Mouse (Mus musculus): ENCODE results near the gene Bhlha15.

DNA sequence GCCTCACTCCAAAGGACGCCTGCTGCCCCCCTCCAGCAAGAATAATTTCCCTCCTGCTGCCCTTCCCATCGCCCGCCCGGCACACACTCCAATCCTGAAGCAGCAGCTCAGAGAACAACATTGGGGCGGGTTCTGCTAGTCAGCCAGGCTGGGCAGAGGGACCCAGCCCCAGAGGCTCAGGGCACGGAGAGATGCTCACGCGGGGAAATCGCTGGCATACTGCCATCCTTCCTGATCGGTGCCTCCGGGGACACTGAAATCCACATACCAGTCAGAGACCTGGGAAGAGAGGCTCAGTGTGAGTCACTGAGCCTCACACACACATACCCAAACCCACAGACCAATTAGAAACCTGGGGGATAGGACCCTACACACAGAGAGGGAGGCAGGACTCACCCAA lies 10.5 kb downstream of the Bhlha15 start:
- TF ChIP-seq GATA1 (IDR thresholded peaks at IDR 0.05; ENCODE audit: borderline replicate concordance, low read length) (no peak), FLI1 (IDR thresholded peaks at IDR 0.05; ENCODE audit: low read length) (no peak)

All from megakaryocyte, embryonic 14.5 days (primary cell).